Mouse (Mus musculus): ENCODE measurements around the gene Ppard. TPM values are rescaled to one million over a fixed set of nuclear protein-coding genes. Genes with fewer than 3 reads are reported as not detected.

Gene Ppard
- polyA plus RNA-seq, 1 experiment from 2014 or later, result 2.8 TPM

DNA sequence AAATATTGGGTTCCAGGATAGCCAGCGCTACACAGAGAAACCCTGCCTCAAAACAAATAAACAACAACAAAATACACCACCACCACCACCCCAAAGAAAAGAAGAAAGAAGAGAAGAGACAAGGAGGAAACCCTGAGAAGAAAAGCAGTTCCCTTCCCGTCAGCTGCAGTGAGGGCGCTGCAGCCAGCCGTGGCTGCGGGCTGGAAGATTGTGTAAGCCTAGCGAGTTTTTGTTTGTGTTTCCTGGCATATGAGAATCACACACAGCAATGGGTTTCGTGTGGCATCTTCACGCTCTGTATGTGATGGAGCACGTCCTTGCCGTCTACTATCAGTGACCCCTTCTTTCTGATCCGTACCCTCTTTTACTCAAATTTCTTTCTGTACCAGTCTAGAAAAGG lies 14.1 kb downstream of the Ppard start:
- ATAC-seq (ENCODE audit: insufficient read depth) (no peak), DNase-seq (no peak)
- WGBS, result 59% methylated on average over 11 of the region's 11 CpGs
- H3K36me3 ChIP-seq (ENCODE audit: insufficient read depth), result no peaks in the 10 kb centered on the region
- H3K4me1 ChIP-seq (ENCODE audit: insufficient read depth), result peaks cover 6% of the 10 kb centered on the region; the same call in 1 of the 2 replicates
- H3K9ac ChIP-seq, result no peak overlapping the region
- H3K4me3 ChIP-seq (ENCODE audit: low read depth, low read length), result no peak overlapping the region
- no peak overlapping the region for H3K4me2 ChIP-seq
- H3K27ac ChIP-seq (ENCODE audit: low read depth), result no peak overlapping the region
- H3K9me3 ChIP-seq (ENCODE audit: low read depth, low read length), result no peaks in the 10 kb centered on the region
- H3K27me3 ChIP-seq (ENCODE audit: insufficient read depth, low read length), result no peaks in the 10 kb centered on the region
- no peak for TF ChIP-seq CTCF (IDR thresholded peaks at IDR 0.05; ENCODE audit: low read depth)

DNA sequence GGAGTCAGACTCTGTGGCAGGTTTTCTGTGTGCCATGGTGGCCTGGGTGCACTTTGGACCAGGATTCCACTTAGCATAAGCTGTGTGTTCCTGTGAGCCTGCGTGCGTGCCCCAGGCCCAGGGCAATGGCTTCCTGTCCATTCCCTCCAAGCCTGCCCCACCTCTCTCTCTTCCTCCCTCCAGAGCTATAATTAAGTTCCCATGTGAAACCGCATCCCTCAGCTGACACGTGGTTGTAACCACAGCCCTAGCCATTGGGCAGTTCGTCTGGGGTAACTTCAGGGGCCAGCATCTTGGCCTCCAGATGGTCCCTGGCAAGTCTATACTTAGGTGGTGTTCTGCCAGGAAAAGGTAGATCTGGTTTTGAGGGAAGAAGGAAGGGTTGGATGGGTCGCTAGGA lies 15.1 kb downstream of the Ppard start:
- peaks cover 8% of the 10 kb centered on the region; the same call in 1 of the 2 replicates for H3K4me1 ChIP-seq (ENCODE audit: insufficient read depth)
- ATAC-seq (ENCODE audit: insufficient read depth) (no peak), DNase-seq (peak; percentile 37)
- no peak overlapping the region for H3K27ac ChIP-seq (ENCODE audit: low read depth)
- WGBS, result 56% methylated on average over 6 of the region's 6 CpGs
- H3K36me3 ChIP-seq (ENCODE audit: insufficient read depth), result 0 out of 2 replicates have a peak, but pooled peaks cover 3% of the 10 kb centered on the region
- TF ChIP-seq CTCF (IDR thresholded peaks at IDR 0.05; ENCODE audit: low read depth), result no peak
- H3K9ac ChIP-seq, result no peak overlapping the region
- H3K9me3 ChIP-seq (ENCODE audit: low read depth, low read length), result no peaks in the 10 kb centered on the region
- no peak overlapping the region for H3K4me2 ChIP-seq
- H3K4me3 ChIP-seq (ENCODE audit: low read depth, low read length), result no peak overlapping the region
- H3K27me3 ChIP-seq (ENCODE audit: insufficient read depth, low read length), result no peaks in the 10 kb centered on the region

DNA sequence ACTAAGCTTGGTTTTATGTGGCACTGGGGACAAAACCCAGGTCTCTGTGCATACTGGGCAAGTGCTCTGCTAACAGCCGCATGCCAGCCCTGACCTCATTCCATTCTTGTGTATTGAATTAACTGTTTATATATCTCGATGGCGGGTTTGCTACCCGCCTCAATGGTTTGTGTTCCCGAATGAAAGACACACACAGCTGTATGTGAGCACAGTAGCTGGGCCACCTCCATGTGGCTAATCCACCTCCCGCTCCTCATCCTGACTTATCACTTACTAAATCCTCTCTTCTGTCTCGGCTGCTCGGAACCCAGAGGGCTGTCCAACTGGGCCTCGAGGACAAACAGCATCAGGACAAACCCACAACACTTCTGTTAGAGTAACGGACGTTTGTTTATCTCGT lies 16.6 kb downstream of the Ppard start:
- Histone ChIP-seq H3K9me3 (ENCODE audit: low read depth, low read length) (no peaks in the 10 kb centered on the region), H3K27ac (ENCODE audit: low read depth) (no peak overlapping the region), H3K4me1 (ENCODE audit: insufficient read depth) (peaks cover 8% of the 10 kb centered on the region; the same call in 1 of the 2 replicates), H3K9ac (no peak overlapping the region), H3K36me3 (ENCODE audit: insufficient read depth) (0 out of 2 replicates have a peak, but pooled peaks cover 3% of the 10 kb centered on the region), H3K4me2 (no peak overlapping the region), H3K27me3 (ENCODE audit: insufficient read depth, low read length) (no peaks in the 10 kb centered on the region), H3K4me3 (ENCODE audit: low read depth, low read length) (no peak overlapping the region)
- peak; percentile 25 for DNase-seq
- no peak for ATAC-seq (ENCODE audit: insufficient read depth)
- no peak for TF ChIP-seq CTCF (IDR thresholded peaks at IDR 0.05; ENCODE audit: low read depth)
- 46% methylated on average over 12 of the region's 12 CpGs for WGBS

DNA sequence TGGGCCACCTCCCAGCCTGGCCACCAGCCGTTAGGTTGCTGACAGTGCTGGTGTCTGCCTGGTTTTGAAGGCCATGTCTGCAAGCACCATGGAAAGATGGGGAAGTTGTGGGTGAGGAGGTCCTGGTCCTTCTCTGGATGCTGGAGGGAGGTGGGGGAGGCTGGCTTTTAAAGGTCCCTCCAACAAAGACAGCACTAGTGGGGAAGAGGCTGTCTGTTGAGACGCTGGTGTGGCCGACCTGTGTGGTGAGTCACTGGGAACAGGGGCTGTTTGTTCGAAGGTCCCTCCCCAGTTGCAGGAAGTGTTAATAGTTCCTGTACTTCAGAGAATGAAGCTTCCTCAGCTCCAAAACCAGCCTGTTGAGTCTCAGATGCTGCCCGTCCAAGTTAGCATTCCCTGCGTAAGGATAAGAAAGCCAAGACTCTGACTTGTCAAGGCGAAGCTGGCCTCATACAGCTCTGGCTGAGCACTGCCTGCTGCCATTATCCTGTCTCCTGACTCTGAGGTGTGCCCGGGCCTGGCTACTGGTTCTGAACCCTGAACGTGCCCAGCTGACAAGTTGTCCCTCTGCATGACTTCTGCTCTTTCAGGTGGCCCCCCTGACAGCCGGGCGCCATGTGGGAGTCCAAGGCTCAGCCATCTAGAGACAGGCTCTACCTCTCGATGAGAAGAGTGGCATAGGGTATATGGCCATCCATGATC lies 19.2 kb downstream of the Ppard start:
- Histone ChIP-seq H3K27me3 (ENCODE audit: insufficient read depth, low read length) (no peaks in the 10 kb centered on the region), H3K4me1 (ENCODE audit: insufficient read depth) (peaks cover 12% of the 10 kb centered on the region; the same call in 1 of the 2 replicates), H3K9me3 (ENCODE audit: low read depth, low read length) (no peaks in the 10 kb centered on the region), H3K9ac (no peak overlapping the region), H3K4me2 (no peak overlapping the region), H3K4me3 (ENCODE audit: low read depth, low read length) (no peak overlapping the region), H3K36me3 (ENCODE audit: insufficient read depth) (0 out of 2 replicates have a peak, but pooled peaks cover 3% of the 10 kb centered on the region), H3K27ac (ENCODE audit: low read depth) (no peak overlapping the region)
- WGBS, result 77% methylated on average over 12 of the region's 12 CpGs
- DNase-seq (no peak), ATAC-seq (ENCODE audit: insufficient read depth) (no peak)
- no peak for TF ChIP-seq CTCF (IDR thresholded peaks at IDR 0.05; ENCODE audit: low read depth)

- no peak overlapping the region for H3K9ac ChIP-seq
- no peak overlapping the region for H3K27ac ChIP-seq (ENCODE audit: low read depth)
- H3K4me2 ChIP-seq, result no peak overlapping the region
- H3K4me3 ChIP-seq (ENCODE audit: low read depth, low read length), result no peak overlapping the region
- peaks cover 15% of the 10 kb centered on the region for H3K4me1 ChIP-seq (ENCODE audit: insufficient read depth)
- no peak for ATAC-seq (ENCODE audit: insufficient read depth)
- no peaks in the 10 kb centered on the region for H3K9me3 ChIP-seq (ENCODE audit: low read depth, low read length)
- no peak for DNase-seq
- TF ChIP-seq CTCF (IDR thresholded peaks at IDR 0.05; ENCODE audit: low read depth), result no peak
- WGBS, result 76% methylated on average over 5 of the region's 5 CpGs
- H3K36me3 ChIP-seq (ENCODE audit: insufficient read depth), result 0 out of 2 replicates have a peak, but pooled peaks cover 3% of the 10 kb centered on the region
- no peaks in the 10 kb centered on the region for H3K27me3 ChIP-seq (ENCODE audit: insufficient read depth, low read length)
These were observed 19.8 kb downstream of the Ppard start for GRCm38 (mm10) chr17:28252281-28252648.

DNA sequence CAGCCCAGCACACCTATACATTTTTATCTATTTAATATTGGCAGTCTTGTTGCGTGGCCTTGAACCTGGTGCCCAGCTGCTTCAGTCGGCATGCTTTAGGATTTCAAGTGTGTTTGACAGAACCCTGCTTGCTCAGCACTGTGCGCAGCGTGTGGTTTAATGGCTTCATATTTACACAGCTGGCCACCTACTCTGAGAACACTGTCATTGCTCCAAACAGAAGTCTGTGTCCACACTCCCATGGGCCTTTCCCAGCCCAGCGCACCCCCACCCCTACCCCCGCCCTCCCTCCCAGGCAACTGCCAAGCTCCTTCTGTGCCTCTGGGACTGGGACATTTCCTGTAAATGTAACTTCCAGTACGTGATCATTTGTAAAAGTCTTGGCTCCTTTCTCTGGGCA lies 20.7 kb downstream of the Ppard start:
- DNase-seq, result peak; percentile 55
- Histone ChIP-seq H3K4me2 (no peak overlapping the region), H3K36me3 (ENCODE audit: insufficient read depth) (0 out of 2 replicates have a peak, but pooled peaks cover 3% of the 10 kb centered on the region), H3K27me3 (ENCODE audit: insufficient read depth, low read length) (no peaks in the 10 kb centered on the region), H3K4me3 (ENCODE audit: low read depth, low read length) (no peak overlapping the region), H3K4me1 (ENCODE audit: insufficient read depth) (peaks cover 19% of the 10 kb centered on the region), H3K9me3 (ENCODE audit: low read depth, low read length) (no peaks in the 10 kb centered on the region), H3K9ac (no peak overlapping the region), H3K27ac (ENCODE audit: low read depth) (no peak overlapping the region)
- WGBS, result 53% methylated on average over 7 of the region's 7 CpGs
- ATAC-seq (ENCODE audit: insufficient read depth), result peak; percentile 55
- no peak for TF ChIP-seq CTCF (IDR thresholded peaks at IDR 0.05; ENCODE audit: low read depth)

DNA sequence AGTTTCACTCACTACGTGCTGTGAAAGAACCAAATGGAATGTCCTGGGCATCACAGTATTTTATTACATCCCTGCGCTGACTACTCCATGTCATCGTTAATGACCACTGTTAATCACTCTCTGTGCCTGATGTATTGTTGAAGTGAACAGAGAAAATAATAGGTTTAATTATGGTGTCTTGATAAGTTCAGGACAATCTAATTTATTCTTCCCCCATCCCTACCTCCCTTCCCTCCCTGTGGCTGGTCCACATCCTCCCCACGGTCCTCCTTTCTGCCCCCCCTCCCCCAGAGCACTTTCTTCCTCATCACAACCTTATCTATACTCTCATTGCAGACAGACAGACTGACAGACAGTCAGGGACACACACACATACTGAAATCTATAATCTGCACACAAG lies 22.3 kb downstream of the Ppard start:
- TF ChIP-seq CTCF (IDR thresholded peaks at IDR 0.05; ENCODE audit: low read depth), result no peak
- ATAC-seq (ENCODE audit: insufficient read depth) (no peak), DNase-seq (no peak)
- Histone ChIP-seq H3K27ac (ENCODE audit: low read depth) (no peak overlapping the region), H3K27me3 (ENCODE audit: insufficient read depth, low read length) (no peaks in the 10 kb centered on the region), H3K9ac (no peak overlapping the region), H3K9me3 (ENCODE audit: low read depth, low read length) (no peaks in the 10 kb centered on the region), H3K4me1 (ENCODE audit: insufficient read depth) (peaks cover 19% of the 10 kb centered on the region), H3K4me3 (ENCODE audit: low read depth, low read length) (no peak overlapping the region), H3K36me3 (ENCODE audit: insufficient read depth) (0 out of 2 replicates have a peak, but pooled peaks cover 3% of the 10 kb centered on the region), H3K4me2 (no peak overlapping the region)
- WGBS, result 51% methylated on average over 4 of the region's 4 CpGs

All from lung, embryonic 14.5 days (tissue).